Mouse (Mus musculus) heart, adult 9 months (tissue): ENCODE results near the gene Cldnd1.

Experiments used
- DNase-seq, 2 experiments: peaks; one replicate each; pipeline ENCODE4 v3.0.0; 2022; ENCODE audit warnings: low spot score in 2 of 2

Cldnd1 gene

DNA sequence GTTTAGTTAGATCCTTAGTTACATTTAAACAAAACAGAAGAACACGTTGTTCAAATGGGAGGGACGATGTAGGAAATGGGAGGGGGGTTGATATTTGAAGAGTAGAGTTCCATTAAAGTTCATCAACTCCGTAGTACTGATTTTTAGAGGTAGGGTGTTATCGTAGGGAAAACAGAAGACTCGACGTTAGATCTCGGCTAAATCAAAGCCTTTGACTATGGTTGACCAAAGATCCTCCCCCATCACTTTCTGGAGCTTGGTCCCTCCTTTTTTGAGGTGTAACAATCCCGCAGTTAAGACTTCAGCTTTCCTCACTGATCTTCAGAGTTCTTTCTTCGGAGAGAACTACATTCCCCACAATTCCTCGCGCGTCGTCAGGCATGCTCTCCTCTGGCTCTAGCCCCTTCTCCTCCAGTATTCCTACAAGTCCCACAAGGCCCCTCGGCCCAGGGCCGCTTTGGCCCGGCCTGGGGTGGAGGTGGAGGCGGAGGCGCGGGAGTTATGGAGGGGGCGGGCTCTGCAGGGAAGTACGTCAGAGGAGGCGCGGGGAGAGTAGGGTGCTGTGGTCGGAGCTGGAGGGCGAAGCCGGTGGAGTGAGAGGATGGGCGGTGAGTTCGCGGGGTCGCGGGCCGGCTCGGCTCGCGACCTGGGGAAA, at the start of gene Cldnd1:
Gene Cldnd1, plus strand, starts transcription at position 434 of the 655 bp plus-strand sequence.
- peak; percentile 96 to 97 for DNase-seq

DNA sequence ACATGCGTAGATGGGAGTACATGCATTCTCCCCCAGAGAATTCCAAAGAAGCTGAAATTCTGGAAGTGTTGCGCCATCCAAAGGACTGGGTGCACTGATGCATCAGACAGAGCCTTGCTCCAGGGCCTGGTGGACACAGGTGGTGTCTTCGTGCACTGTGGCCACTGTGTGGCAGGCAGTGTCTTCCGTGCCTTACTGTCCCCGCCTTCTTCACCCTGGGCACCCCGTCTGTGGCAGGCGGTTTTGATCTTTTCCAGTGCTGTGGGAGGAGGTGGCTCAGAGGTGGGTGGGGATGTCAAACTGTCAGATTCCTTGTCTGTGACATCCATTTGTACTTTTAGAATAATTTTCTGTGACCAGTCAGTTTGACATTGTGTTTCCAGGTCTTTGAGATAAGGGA, 49.0 kb upstream of the Cldnd1 start:
- DNase-seq, result no peak

DNA sequence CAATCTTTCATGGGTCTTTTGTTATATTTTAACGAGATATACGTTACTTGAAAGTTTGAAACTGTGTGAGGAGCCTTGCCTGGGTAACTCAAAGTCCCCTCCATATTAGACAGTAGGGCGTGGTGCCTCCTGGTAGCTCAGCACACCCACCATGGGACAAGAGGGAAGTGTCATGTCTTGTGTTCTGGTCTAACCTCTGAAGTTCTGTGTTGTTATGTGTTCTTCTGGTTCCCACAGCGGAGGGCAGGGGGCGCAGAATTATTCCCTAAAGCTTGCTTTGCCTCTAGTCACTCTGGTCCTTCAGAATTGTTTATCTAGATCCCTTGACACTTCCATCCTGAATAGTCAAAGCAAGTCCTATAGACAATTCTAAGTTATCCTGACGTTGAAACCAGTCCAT, 45.7 kb upstream of the Cldnd1 start:
- DNase-seq, result no peak

DNA sequence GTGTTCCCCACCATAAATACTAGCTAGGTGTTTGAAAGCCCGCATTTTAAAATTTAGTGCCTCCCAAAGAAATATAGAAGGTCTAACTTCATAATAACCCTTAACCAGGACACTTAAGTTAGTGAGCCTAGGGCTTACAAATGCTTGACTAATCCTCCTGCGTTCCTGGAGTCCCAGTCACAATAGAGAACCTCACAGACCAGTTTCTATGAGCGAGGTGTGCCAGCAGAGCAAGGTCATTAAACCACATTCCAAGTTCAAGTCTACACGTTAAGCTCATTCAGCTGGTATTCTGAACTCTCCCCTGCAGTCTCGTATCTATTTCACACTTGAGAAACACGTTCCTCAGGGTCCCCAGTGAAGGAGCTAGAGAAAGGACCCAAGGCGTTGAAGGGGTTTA, 44.8 kb upstream of the Cldnd1 start:
- no peak for DNase-seq

DNA sequence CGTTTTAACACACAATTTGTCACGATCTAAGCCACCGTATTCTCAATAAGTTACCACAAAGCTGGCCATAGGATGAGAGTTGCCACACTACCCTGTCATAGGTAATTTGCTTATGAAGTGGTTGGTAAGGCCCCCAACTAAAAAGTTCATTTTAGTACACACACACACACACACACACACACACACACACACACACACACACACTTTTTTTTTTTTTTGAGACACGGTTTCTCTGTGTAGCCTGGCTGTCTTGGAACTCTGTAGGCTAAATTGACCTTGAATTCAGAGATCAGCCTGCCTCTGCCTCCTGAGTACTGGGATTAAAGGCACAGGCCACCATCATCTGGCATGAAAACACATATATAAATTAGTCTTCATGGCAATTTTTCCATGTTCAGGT, 43.8 kb upstream of the Cldnd1 start:
- no peak for DNase-seq

DNA sequence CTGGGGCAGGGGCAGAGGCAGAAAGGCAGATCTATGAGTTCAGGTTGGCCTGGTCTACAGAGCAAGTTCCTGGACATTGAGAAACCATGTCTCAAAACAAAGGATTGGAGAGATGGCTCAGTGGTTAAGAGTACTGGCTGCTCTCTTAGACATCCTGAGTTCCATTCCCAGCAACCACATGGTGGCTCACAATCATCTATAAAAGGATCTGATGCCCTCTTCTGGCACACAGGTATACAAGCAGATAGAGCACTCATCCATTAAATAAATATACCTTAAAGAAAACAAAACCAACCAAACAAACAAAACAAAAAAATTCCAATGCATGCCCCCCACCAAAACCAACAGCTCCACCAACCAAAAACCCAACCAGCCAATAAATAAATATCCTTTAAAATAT, 43.2 kb upstream of the Cldnd1 start:
- no peak for DNase-seq

DNA sequence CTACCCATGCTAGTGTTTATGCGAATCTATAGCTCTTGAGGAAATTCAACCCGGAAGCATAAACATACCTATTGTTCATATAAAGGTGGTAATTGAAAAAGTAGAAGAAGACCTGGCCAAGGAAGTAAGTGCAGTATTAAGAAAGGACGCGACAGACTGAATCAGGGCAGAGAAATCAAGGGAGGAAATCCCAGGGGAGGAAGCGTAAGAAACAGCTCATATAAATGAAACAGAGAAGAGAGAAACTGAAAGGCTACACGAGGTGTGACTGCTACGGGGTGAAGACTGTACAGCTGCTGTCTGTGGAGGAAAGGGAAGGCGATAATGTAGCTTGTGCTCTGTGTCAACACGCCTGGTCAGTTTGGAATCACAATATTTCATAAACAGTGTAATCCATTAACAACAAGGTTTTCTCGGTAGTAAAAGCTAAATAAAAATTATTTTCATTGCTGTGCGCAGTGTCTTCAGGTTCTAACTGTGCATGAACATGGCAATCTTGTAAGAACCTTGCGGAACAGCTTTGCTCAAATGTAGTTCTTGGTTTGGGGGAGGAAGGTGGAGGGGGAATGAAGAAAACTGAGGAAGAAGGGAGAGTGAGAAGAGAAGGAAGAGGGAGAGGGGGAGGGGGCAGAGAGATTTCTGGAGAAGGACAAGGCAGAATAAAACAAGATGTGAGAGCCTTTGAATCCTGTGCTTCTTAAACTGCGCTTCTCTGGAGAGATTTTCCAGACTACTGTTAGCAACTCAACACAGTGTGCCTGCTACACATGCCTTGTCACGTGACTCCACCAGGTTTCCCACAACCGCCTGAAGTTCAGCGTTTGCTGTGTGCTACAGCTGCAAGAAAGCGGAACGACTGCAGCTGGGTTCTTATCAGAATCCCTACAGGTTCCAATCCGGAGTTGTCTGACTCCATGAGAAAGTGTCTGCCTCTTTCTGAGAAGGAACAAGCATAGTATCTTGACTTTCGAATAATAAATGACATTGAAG, 41.9 kb upstream of the Cldnd1 start:
- DNase-seq, result peak; percentile 29 to 40

DNA sequence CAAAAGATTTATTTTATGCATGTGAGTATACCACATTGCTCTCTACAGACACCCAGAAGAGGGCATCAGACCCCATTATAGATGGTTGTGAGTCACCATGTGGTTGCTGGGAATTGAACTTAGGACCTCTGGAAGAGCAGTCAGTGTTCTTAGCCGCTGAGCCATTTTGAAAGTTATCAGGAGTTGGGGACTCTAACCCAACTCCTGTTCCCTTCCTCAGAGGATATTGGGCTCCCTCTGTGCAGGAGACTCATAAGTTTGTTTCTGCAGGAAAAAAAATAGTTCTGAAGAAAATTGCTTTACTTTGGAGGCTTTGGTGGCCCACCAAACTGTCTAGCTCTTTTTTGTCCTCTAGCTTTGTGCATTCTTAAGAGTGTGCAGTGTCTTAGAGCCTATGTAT, 39.2 kb upstream of the Cldnd1 start:
- DNase-seq, result no peak

DNA sequence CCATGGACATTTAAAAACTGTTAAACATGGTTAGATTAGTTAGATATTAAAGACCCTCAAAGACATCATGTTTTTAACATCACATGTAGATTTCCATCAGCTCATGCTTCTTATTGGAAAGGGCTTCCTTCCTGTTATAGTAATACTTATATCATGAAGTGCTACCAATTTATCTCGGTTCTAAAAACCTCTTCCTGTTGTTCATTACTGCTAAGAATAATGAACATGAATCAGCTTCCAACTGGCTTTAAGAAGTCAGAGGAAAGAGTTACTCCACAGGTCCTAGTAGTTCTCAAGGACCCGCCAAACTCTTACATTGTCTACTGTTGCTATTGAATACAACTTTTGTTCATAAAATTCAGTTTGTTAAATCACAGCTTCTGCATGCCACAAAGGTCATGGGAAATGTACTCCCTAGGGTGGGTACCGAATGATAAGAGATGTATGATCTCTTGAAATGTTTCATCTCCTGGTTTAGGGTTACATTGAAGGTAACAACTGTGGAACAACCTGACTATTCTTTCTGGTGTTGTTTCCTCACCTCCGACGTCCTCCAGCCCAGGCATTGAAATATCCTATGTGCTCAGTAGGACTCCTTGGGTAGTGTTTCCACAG, 38.0 kb upstream of the Cldnd1 start:
- DNase-seq, result no peak

DNA sequence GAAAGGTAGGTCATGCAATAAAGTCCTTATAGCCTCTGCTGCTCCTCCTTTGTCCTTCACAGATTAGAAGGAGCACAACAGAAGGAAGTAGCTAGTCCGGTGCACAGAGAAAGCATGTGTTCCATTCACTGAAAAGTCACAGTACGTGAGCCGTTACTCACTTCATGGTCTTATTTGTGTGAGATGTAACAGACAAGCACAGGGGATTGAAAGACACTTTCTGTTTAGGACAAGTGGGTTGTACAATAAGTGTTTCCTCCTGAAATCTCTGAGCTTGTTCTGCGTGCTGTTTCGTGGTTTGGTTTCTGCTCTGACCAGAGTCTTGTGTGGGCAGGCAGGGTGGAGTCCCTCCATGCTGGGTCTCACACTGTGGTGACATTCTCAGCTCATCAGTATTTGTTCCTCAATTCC, 37.4 kb upstream of the Cldnd1 start:
- no peak for DNase-seq

DNA sequence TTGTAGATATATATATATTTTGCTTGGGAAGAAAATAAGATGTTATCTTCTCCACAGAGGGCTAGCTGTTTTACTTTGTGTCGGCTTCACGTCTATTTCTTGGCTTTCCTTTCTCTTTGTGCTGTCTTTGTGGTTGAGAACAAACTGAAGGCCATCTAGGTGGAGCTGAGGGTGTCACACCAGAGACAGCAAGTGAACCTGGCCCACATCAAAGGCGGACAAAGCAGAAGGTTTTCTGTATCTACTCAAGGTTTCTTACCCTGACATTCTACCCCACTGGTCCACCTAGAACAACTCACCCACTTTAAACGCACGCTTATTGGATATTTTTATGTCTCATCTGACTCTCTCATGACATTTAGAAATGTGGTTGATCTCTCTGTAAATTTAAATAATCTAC, 33.6 kb upstream of the Cldnd1 start:
- DNase-seq, result no peak

DNA sequence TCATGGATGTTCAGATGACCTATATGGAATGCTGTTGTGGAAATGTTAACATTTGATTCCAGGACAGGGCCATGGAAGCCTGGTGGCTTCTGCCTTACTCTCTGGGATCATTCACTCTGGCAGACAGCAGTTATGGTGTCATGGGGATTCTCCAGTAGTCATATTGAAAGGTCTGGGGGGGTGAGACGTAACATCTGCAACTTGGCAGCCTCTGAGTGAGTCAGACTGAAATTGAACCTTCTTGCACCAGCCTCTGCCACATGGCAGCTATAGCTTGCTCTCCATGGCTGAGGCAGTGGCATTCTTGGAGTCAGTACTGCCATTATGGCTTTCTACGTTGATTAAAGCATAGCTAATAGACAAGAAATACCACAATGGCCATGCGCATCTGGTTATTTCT, 30.9 kb upstream of the Cldnd1 start:
- no peak for DNase-seq

DNA sequence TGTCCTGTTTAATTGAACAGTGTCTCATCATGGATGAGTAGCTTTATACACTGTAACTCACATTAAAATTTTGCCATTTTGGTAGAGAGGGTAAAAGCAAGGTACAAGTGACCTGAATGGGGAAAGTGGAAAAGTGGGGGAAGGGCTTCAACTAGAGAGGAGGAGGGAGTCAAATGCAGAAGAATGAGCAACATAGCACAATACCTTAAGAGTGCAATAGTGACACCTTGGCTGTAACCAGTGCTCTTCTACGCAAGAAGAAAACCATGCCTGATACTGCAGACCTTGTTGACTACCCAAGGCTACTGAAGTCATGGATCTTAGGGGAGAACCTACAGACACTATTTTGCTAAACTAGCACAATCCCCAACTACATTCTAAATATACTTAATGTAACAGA, 30.4 kb upstream of the Cldnd1 start:
- DNase-seq, result no peak

DNA sequence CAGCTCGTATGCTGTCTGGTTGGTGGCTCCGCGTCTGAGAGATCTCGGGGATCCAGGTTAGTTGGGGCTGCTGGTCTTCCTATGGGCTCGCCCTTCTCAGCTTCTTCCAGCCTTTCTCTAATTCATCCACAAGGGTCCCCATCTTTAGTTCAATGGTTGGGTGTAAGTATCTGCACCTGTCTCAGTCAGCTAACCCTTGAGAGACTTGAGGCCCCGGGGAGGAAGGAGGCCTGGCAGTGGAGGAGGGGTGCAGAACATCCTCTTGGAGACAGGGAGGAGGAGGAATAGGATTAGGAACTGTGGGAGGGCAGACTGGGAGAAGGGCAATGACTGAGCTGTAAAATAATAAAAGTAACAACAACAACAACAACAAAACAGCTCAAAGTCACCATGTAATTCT, 27.5 kb upstream of the Cldnd1 start:
- DNase-seq, result no peak

DNA sequence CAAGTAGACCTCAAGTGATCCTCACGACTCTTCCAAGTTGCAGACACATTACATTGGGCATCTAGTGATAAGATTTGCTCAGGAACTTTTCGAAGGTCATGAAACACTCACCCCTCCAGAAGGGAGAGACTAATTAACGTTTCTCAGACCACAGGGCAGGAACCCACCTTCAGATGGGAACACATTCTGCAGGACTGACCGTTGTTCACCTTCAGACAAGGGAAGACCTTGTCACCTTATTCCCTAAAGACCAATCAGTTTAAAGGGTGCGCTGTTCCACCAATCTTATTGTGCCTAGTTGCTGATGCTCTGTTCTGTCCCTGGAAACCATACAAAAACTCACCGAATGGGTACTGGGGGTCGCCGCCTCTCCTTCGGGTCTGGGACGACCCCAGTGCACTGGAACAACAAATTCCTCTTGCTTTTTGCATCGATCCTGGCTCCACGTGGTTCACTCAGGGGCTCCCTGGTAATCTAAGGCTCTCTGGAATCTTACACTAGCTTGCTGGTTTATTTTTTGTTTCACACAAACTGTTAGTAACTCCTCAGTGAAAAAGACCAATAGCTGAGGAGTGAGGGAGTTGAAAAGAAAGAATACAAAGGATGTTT, 26.8 kb upstream of the Cldnd1 start:
- DNase-seq, result no peak

DNA sequence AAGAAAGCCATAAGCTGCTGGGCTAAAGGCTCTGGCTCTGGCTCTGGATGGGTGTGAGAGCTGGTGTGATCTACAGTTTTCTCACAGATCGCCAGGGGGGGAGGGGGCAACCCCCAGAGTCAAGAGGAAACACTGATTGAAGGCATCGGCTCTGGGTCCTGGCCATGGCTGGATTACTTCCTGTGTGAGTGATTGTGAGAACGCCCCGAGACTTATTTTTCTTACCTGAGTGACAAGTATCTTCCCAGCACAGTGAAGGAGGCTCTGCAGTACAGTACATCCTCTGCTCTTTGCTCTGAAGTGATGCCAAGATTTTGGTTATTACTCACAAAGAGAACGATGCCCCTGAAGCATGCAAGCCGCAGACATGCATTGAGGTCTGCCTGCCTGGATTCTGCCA, 25.9 kb upstream of the Cldnd1 start:
- no peak for DNase-seq

DNA sequence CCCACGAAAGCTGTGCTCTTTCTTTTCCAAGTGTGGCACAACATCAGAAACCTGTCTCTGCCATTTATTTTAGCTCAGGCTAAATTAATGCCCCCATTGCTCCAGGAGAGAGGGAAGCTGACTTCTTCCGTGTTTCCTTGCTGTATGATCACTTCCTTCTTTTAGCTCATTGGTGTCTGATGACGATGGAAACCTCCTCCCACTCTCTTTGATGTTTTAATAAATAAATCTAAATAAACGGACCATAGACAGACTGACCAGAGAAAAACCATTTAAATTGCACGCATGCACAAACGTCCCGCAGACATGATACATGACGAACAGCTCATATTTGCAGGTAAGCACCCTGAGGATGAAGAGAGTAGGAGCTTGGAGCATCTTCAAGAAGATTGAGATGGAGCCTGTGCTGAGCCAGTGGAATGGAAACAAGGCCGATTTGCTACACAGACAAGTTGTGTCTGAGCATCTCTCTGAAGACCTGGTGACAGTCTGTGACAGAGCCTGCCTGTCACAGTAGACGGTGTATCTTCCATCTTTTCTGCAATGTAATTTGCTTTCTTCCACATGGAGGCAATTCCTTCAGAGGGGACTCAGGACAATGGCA, 25.3 kb upstream of the Cldnd1 start:
- DNase-seq, result no peak

DNA sequence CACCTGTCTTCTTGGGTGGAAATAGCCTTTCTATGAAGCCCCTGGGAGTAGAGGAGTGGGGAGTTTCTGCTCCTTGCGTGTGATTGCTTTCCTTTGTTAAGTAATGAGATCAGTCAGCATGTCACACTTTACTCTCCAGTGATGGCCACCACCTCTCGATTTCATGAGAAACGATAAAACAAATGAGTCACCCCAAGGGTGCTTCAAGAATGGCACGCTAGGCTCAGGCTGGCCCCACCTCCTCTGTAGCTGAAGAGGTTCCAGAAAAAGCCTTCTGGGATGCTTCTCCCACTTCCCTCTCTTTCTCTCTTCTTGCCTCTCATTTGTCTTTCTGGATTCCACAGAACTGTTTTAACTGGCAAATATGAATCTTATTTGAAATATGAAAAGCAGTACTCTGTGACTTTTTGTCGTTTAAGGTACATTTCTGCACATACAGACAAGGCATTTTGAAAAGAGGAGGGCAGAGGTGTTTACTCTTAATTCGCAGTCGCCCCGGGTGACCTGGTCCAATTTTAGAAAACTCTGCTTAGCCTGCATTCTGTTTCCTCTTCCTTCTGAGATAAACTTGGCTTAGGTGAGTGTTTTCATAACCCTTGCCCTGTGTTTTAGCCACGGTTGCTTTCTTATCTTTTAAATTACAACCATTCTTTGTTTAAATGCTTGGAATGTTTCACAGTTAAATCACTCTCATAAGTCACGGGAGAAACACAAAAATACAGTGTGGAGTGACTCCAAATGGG, 24.2 kb upstream of the Cldnd1 start:
- DNase-seq, result peak; percentile 25 to 29

DNA sequence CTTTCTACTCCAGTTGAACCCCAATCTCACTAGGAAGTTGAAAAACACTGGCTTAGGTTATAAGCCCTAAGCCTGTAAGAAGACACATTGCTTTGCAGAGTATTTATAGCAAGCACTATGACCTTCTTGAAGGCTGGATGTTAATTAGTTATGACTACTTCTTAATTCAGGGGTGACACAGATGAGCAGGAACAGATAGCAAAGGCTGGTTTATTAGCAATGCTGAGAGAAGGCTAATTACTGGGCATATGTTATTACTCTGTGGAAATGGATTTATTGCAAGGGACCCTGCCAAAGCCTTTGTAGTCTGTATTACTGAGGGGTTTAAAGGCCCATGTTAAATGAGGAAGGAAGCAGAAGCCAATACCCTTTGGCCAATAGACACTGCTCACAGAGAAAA, 22.7 kb upstream of the Cldnd1 start:
- DNase-seq, result no peak

DNA sequence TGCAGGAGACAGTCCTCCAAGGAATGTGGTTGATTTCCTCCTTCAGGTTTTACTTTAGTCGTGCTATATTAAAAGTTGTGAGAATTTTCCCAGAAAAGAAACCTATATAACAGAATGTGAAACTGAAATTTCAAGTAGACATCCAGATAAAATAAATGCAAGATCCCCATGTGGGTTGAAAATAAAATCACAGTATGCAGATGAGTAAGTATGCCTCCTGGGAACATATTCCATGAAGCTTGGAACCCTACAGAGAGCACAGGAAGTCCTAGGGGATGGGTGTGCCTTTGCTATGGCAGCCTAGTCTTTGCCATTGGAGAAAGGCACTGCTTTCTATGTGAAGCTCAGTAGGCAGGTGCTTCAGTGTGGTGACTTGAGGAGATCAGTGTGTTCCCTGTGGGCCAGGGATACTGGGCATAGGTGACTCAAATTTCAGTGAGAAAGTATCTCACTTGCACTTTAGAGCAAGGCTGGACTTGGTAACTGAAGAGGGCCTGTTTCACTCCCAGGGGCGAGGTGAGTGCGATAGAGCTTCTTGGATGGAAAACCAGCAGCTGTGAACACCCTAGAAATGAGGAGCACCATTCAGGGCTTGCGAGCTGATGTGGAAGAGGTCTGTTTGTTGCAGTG, 20.3 kb upstream of the Cldnd1 start:
- DNase-seq, result no peak
